Mouse (Mus musculus): ENCODE measurements around the gene Ninj1. TPM values are rescaled to one million over a fixed set of nuclear protein-coding genes. Genes with fewer than 3 reads are reported as not detected.

The Ninj1 gene
- polyA plus RNA-seq, 1 experiment from 2014 or later = 122 TPM

DNA sequence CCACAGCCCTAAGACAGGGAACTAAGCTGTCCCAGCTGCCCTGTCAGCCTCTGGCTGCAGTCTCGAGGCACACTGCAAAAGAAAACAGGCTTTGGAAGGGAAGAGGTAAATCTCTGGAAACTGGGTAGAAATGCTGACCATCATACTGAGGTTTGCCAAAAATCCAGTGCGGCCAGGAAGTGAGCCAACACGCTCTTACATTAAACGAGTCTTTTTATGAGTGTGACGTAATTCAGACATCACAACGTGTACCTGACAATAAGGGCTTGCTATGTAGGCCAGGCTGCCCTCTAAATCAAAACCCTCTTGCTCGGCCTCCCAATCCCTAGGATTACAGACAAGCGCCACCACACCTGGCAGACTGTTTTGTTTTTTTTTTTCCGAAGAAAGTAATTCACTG lies 20.2 kb upstream of the Ninj1 start:
- no peak overlapping the region for H3K4me3 ChIP-seq (replicated peaks; ENCODE audit: low read depth, low read length)
- no peak overlapping the region for H3K9ac ChIP-seq (ENCODE audit: low read depth, low read length)
- no peaks in the 10 kb centered on the region for H3K4me1 ChIP-seq (replicated peaks; ENCODE audit: insufficient read depth, low read length)
- no peak overlapping the region for H3K27ac ChIP-seq
- H3K9me3 ChIP-seq (replicated peaks; ENCODE audit: low read length) = no peaks in the 10 kb centered on the region
- ATAC-seq (replicated peaks; ENCODE audit: low FRiP score, low read depth) = no peak
- 37% methylated on average over 9 of the region's 9 CpGs for WGBS
- no peaks in the 10 kb centered on the region for H3K27me3 ChIP-seq (ENCODE audit: insufficient read depth, low read length)
- no peak for DNase-seq (ENCODE audit: low spot score)
- H3K36me3 ChIP-seq (ENCODE audit: insufficient read depth, low read length) = no peaks in the 10 kb centered on the region
- no peak overlapping the region for H3K4me2 ChIP-seq (ENCODE audit: low read length)
- no peak for TF ChIP-seq CTCF (IDR thresholded peaks at IDR 0.05; ENCODE audit: low read depth)

DNA sequence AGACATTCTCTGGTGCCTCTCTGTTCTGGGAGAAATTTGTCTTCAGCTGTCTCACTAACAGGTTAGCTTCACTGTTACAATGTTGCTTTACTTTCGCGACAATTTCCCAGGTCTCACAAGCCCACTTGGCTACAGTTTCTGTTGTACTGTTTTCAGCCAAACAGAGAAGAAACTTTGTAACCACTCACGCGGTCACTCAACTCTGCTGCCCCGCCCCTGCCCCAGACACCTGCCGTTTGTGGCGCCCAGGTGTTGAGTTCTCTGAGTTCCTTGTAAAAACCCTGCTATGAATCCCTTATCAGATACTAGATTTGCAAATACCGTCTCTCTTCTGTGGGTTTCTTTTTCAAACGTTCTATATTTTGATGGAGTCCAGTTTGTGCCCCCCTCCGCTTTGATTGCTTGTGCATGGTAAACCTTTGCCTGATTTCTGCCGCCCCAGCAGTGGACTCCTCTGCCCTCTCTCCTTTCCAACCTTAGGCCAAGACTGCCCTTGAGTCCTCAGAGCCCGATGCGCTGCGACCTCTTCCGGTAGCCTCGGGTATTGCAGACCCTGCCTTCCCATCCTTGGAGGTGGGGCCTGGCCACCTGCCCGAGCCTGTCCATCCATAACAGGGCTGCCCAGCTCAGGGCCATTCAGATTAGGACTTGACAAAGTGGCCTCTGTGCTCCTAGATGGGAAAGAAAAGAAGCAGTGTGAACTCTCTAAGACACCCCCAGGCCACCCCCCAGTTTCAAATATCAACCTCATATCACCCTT lies 17.7 kb upstream of the Ninj1 start:
- no peak overlapping the region for H3K4me3 ChIP-seq (replicated peaks; ENCODE audit: low read depth, low read length)
- no peak overlapping the region for H3K27ac ChIP-seq
- no peaks in the 10 kb centered on the region for H3K4me1 ChIP-seq (replicated peaks; ENCODE audit: insufficient read depth, low read length)
- H3K9me3 ChIP-seq (replicated peaks; ENCODE audit: low read length) = no peaks in the 10 kb centered on the region
- ATAC-seq (replicated peaks; ENCODE audit: low FRiP score, low read depth) = peak; percentile 71
- H3K36me3 ChIP-seq (ENCODE audit: insufficient read depth, low read length) = no peaks in the 10 kb centered on the region
- H3K27me3 ChIP-seq (ENCODE audit: insufficient read depth, low read length) = no peaks in the 10 kb centered on the region
- H3K4me2 ChIP-seq (ENCODE audit: low read length) = no peak overlapping the region
- H3K9ac ChIP-seq (ENCODE audit: low read depth, low read length) = no peak overlapping the region
- peak; percentile 96 for TF ChIP-seq CTCF (IDR thresholded peaks at IDR 0.05; ENCODE audit: low read depth)
- WGBS = 17% methylated on average over 17 of the region's 17 CpGs
- peak; percentile 89 for DNase-seq (ENCODE audit: low spot score)

DNA sequence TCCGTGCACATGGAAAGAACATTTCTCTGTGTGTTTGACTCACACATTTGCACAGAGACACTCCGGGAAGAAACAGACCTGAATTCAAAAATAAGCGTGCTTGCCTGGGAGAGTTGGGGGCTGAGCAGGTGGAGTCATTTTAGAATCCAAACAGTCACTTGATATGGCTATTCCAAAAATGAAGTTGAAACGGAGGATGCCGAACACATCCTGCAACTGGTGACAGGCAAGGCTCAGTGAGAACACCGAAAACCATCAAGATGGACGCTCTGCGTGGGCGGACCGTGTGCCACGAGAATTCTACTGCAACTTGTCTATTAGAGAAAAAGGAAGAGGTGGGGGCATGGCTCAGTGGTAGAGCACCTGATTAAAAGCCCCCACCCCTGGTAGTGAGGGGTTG lies 16.7 kb upstream of the Ninj1 start:
- H3K36me3 ChIP-seq (ENCODE audit: insufficient read depth, low read length) = no peaks in the 10 kb centered on the region
- H3K4me1 ChIP-seq (replicated peaks; ENCODE audit: insufficient read depth, low read length) = no peaks in the 10 kb centered on the region
- no peak overlapping the region for H3K4me3 ChIP-seq (replicated peaks; ENCODE audit: low read depth, low read length)
- WGBS = 82% methylated on average over 11 of the region's 11 CpGs
- TF ChIP-seq CTCF (IDR thresholded peaks at IDR 0.05; ENCODE audit: low read depth) = no peak
- H3K9ac ChIP-seq (ENCODE audit: low read depth, low read length) = no peak overlapping the region
- no peaks in the 10 kb centered on the region for H3K9me3 ChIP-seq (replicated peaks; ENCODE audit: low read length)
- no peak overlapping the region for H3K27ac ChIP-seq
- H3K4me2 ChIP-seq (ENCODE audit: low read length) = no peak overlapping the region
- ATAC-seq (replicated peaks; ENCODE audit: low FRiP score, low read depth) = no peak
- H3K27me3 ChIP-seq (ENCODE audit: insufficient read depth, low read length) = no peaks in the 10 kb centered on the region
- DNase-seq (ENCODE audit: low spot score) = no peak

DNA sequence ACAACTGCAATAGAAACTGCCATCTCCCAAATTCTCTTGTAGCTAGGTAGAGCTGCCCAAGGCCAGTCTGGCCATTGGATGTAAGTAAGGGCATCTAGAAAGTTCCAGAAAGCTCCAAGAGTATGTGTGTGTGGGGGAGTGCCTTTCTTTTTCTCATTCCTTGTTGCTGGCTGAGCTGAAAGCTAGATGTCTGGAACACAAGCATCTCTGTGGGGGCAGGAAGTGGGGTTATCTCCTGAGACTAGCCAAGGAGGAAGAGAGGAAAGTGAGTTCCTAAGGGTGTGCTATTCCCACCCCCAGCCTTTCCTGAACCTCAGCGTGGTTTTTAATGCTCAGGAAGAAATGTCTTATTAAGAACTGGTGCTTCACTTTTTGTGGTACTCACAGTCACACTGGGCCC lies 15.6 kb upstream of the Ninj1 start:
- Histone ChIP-seq H3K4me1 (replicated peaks; ENCODE audit: insufficient read depth, low read length) (no peaks in the 10 kb centered on the region), H3K27ac (no peak overlapping the region), H3K4me3 (replicated peaks; ENCODE audit: low read depth, low read length) (no peak overlapping the region), H3K9me3 (replicated peaks; ENCODE audit: low read length) (no peaks in the 10 kb centered on the region), H3K9ac (ENCODE audit: low read depth, low read length) (no peak overlapping the region), H3K4me2 (ENCODE audit: low read length) (no peak overlapping the region), H3K36me3 (ENCODE audit: insufficient read depth, low read length) (no peaks in the 10 kb centered on the region), H3K27me3 (ENCODE audit: insufficient read depth, low read length) (no peaks in the 10 kb centered on the region)
- 43% methylated on average over 1 of the region's 1 CpGs for WGBS
- no peak for TF ChIP-seq CTCF (IDR thresholded peaks at IDR 0.05; ENCODE audit: low read depth)
- ATAC-seq (replicated peaks; ENCODE audit: low FRiP score, low read depth) (no peak), DNase-seq (ENCODE audit: low spot score) (no peak)

DNA sequence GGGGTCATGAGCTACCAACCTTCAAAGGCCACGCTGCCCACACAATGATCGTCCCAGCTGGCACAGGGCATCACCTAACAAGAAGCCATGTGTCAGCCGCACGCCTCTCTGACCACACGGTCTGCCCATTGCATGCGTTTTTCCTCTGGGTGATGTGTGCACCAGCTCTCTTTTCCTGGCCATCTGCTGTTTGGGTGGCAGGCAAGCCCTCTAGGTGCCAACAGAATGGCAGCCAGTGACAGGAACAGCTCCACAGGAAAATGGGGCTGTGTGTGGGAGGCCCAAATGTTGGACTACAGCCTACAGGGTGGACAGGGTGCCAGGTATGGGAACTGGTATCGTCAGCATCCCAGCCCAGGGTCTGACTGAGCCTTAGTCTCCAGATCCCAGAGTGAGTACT lies 14.9 kb upstream of the Ninj1 start:
- no peak for TF ChIP-seq CTCF (IDR thresholded peaks at IDR 0.05; ENCODE audit: low read depth)
- Histone ChIP-seq H3K27ac (no peak overlapping the region), H3K27me3 (ENCODE audit: insufficient read depth, low read length) (no peaks in the 10 kb centered on the region), H3K4me1 (replicated peaks; ENCODE audit: insufficient read depth, low read length) (no peaks in the 10 kb centered on the region), H3K4me3 (replicated peaks; ENCODE audit: low read depth, low read length) (no peak overlapping the region), H3K9ac (ENCODE audit: low read depth, low read length) (no peak overlapping the region), H3K9me3 (replicated peaks; ENCODE audit: low read length) (no peaks in the 10 kb centered on the region), H3K4me2 (ENCODE audit: low read length) (no peak overlapping the region), H3K36me3 (ENCODE audit: insufficient read depth, low read length) (no peaks in the 10 kb centered on the region)
- WGBS = 84% methylated on average over 7 of the region's 7 CpGs
- DNase-seq (ENCODE audit: low spot score) (no peak), ATAC-seq (replicated peaks; ENCODE audit: low FRiP score, low read depth) (peak; percentile 1; the same call in 1 of the 2 replicates)

DNA sequence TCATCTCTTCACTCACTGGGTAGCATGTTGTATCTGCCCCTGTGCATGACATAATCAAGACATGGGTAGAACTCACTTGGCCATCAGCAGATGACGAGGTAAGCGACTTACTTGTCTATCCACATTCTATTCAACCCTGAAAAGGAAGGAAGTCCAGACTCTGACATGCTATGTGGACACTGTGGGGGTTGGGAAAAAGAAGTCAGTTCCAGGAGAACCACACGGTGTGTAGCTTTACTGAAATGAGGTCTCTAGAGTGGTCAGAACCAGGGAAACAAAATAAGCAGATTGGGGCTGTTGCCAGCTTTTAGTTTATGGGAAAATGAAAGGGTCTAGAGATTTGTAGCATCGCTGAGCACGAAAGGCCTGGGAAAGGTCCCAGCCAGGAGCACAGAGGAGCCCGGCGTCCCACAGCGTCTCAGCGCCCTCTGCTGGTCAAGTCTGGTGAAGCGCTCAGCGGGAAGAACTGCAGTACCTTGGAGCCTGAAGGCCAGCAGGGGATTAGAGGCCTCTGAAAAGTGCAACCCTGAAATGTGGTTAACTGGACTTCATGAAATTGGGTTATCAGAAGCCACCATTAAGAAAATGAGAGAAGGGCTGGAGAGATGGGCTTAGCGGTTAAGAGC lies 14.2 kb upstream of the Ninj1 start:
- Histone ChIP-seq H3K9me3 (replicated peaks; ENCODE audit: low read length) (no peaks in the 10 kb centered on the region), H3K4me1 (replicated peaks; ENCODE audit: insufficient read depth, low read length) (no peaks in the 10 kb centered on the region), H3K27me3 (ENCODE audit: insufficient read depth, low read length) (no peaks in the 10 kb centered on the region), H3K9ac (ENCODE audit: low read depth, low read length) (no peak overlapping the region), H3K36me3 (ENCODE audit: insufficient read depth, low read length) (no peaks in the 10 kb centered on the region), H3K4me2 (ENCODE audit: low read length) (no peak overlapping the region), H3K4me3 (replicated peaks; ENCODE audit: low read depth, low read length) (no peak overlapping the region), H3K27ac (no peak overlapping the region)
- DNase-seq (ENCODE audit: low spot score) (peak; percentile 91), ATAC-seq (replicated peaks; ENCODE audit: low FRiP score, low read depth) (peak; percentile 74)
- TF ChIP-seq CTCF (IDR thresholded peaks at IDR 0.05; ENCODE audit: low read depth) = peak; percentile 97
- WGBS = 4% methylated on average over 12 of the region's 12 CpGs
